Mouse (Mus musculus) adrenal gland, postnatal 0 days (tissue): ENCODE measurements around the gene Trappc6a. TPM values are rescaled to one million over a fixed set of nuclear protein-coding genes. Genes with fewer than 3 reads are reported as not detected.

Experiments used
- polyA plus RNA-seq: library from polyadenylated mRNA; unstranded; fragments of >200 nt; fragmentation: Nextera tagmentation; extraction: Ambion mirVana; gene quantifications from 2 replicates; pipeline ENCODE4 v1.2.1, GENCODE M21; 2015

Trappc6a gene
- 129 and 139 TPM in 2 replicates for polyA plus RNA-seq

GRCm38 (mm10) chr7:19508150-19508923 is at the start of gene Trappc6a, which contains the start of gene Bloc1s3:
Trappc6a (plus strand) TSS chr7:19508395.
Bloc1s3 (minus strand) TSS chr7:19508367.

GRCm38 (mm10) chr7:19458591-19459111 is 49.5 kb upstream of the Trappc6a start, which contains the start of gene Mark4:
Mark4 (minus strand) TSS chr7:19458821.

GRCm38 (mm10) chr7:19462884-19463381 is 45.3 kb upstream of the Trappc6a start, which contains the start of gene Exoc3l2:
Exoc3l2 (plus strand) TSS chr7:19463331.

GRCm38 (mm10) chr7:19517652-19518365 is 9.6 kb downstream of the Trappc6a start, which contains the start of gene Nkpd1:
Nkpd1 (plus strand) TSS chr7:19517838.

GRCm38 (mm10) chr7:19562643-19563410 is 54.6 kb downstream of the Trappc6a start, which contains the start of gene Ppp1r37:
Ppp1r37 (minus strand) TSS chr7:19563076.

Other genes starting within 250 kb of the Trappc6a start
- 43.2 and 55.1 TPM in 2 replicates for gene Vasp, start 236.6 kb upstream of the Trappc6a start, polyA plus RNA-seq
- gene Ppm1n, start 228.3 kb upstream of the Trappc6a start, polyA plus RNA-seq: 0.44 and 0.66 TPM in 2 replicates
- 24.3 and 37.8 TPM in 2 replicates for gene Rtn2, start 225.8 kb upstream of the Trappc6a start, polyA plus RNA-seq
- 0.12 and 0.14 TPM in 2 replicates for gene Fosb, start 198.3 kb upstream of the Trappc6a start, polyA plus RNA-seq
- gene Ercc1, start 163.6 kb upstream of the Trappc6a start, polyA plus RNA-seq: 47.3 and 52.6 TPM in 2 replicates
- gene Cd3eap, start 148.9 kb upstream of the Trappc6a start, polyA plus RNA-seq: 11.2 and 13.6 TPM in 2 replicates
- gene Ppp1r13l, start 148.6 kb upstream of the Trappc6a start, polyA plus RNA-seq: 2.7 and 2.9 TPM in 2 replicates
- gene Ercc2, start 126.4 kb upstream of the Trappc6a start, polyA plus RNA-seq: 4.0 and 8.3 TPM in 2 replicates
- gene Klc3, start 104.3 kb upstream of the Trappc6a start, polyA plus RNA-seq: 2.5 and 2.6 TPM in 2 replicates
- gene Ckm, start 103.6 kb upstream of the Trappc6a start, polyA plus RNA-seq: 10.6 and 33.2 TPM in 2 replicates
- 8.1 and 10.4 TPM in 2 replicates for gene Mark4, start 49.6 kb upstream of the Trappc6a start, polyA plus RNA-seq
- gene Exoc3l2, start 45.1 kb upstream of the Trappc6a start, polyA plus RNA-seq: 2.6 and 5.1 TPM in 2 replicates
- 4.9 and 6.2 TPM in 2 replicates for gene Bloc1s3, start within 50 bp of the Trappc6a start, polyA plus RNA-seq
- 0.06 TPM in 1 of 2 replicates, not detected in the other for gene Nkpd1, start 9.4 kb downstream of the Trappc6a start, polyA plus RNA-seq
- gene Ppp1r37, start 54.7 kb downstream of the Trappc6a start, polyA plus RNA-seq: 19.5 and 22.1 TPM in 2 replicates
- 0.33 TPM in 1 of 2 replicates, not detected in the other for gene Zfp296, start 68.9 kb downstream of the Trappc6a start, polyA plus RNA-seq
- 154 and 169 TPM in 2 replicates for gene Gemin7, start 69.2 kb downstream of the Trappc6a start, polyA plus RNA-seq
- gene Clasrp, start 96.1 kb downstream of the Trappc6a start, polyA plus RNA-seq: 22.1 and 32.9 TPM in 2 replicates
- gene Relb, start 121.0 kb downstream of the Trappc6a start, polyA plus RNA-seq: 14.3 and 18.7 TPM in 2 replicates
- gene Clptm1, start 156.6 kb downstream of the Trappc6a start, polyA plus RNA-seq: 76.8 and 122 TPM in 2 replicates
- gene Apoc2, start 169.5 kb downstream of the Trappc6a start, polyA plus RNA-seq: 46.6 and 129 TPM in 2 replicates
- 21.0 and 40.0 TPM in 2 replicates for gene Gm44805, start 173.0 kb downstream of the Trappc6a start, polyA plus RNA-seq
- 243 and 317 TPM in 2 replicates for gene Apoc4, start 173.1 kb downstream of the Trappc6a start, polyA plus RNA-seq
- 259 and 269 TPM in 2 replicates for gene Apoc1, start 184.3 kb downstream of the Trappc6a start, polyA plus RNA-seq
- gene Apoe, start 190.8 kb downstream of the Trappc6a start, polyA plus RNA-seq: 1,447 and 1,846 TPM in 2 replicates
- gene Tomm40, start 207.0 kb downstream of the Trappc6a start, polyA plus RNA-seq: 70.2 and 118 TPM in 2 replicates
- gene Nectin2, start 242.1 kb downstream of the Trappc6a start, polyA plus RNA-seq: 53.2 and 64.0 TPM in 2 replicates